Mouse (Mus musculus): ENCODE results near the gene Mef2d.

GRCm38 (mm10) chr3:88140178-88140902, 1.8 kb upstream of the Mef2d start:
- TF ChIP-seq CHD2 (IDR thresholded peaks at IDR 0.05; ENCODE audit: low read depth, low read length) (no peak), ZNF384 (IDR thresholded peaks at IDR 0.05; ENCODE audit: low read depth, low read length) (no peak), ZC3H11A (IDR thresholded peaks at IDR 0.05; ENCODE audit: borderline replicate concordance, low read depth, low read length) (no peak), HCFC1 (IDR thresholded peaks at IDR 0.05; ENCODE audit: borderline replicate concordance, insufficient read depth, low read length) (no peak), MAFK (IDR thresholded peaks at IDR 0.05; ENCODE audit: insufficient read depth, low read depth, low read length) (0 out of 2 replicates have a peak, but pooled peaks have one; percentile 38)
